Mouse (Mus musculus) fibroblast of lung, adult 2 months (primary cell): ENCODE data around the gene Prss35.

Source experiments
- DNase-seq: peaks from one replicate; pipeline ENCODE4 v3.0.0-alpha.2; 2011; ENCODE audit warnings: low read depth

The Prss35 gene

GRCm38 (mm10) chr9:86734357-86734756 is 9.1 kb upstream of the Prss35 start:
- DNase-seq, result no peak

- no peak for DNase-seq
These were observed 8.7 kb upstream of the Prss35 start for GRCm38 (mm10) chr9:86734795-86735194.

GRCm38 (mm10) chr9:86736991-86737390 is 6.5 kb upstream of the Prss35 start:
- no peak for DNase-seq

GRCm38 (mm10) chr9:86738067-86738466 is 5.4 kb upstream of the Prss35 start:
- DNase-seq, result no peak

GRCm38 (mm10) chr9:86738801-86739200 is 4.6 kb upstream of the Prss35 start:
- DNase-seq, result no peak

- DNase-seq, result no peak
These were observed 3.5 kb upstream of the Prss35 start for GRCm38 (mm10) chr9:86739971-86740370.

- no peak for DNase-seq
These were observed 592 bp downstream of the Prss35 start for GRCm38 (mm10) chr9:86744041-86744440.

GRCm38 (mm10) chr9:86745926-86746581 is 2.6 kb downstream of the Prss35 start:
- peak; percentile 56 for DNase-seq

GRCm38 (mm10) chr9:86762477-86763376 is 19.3 kb downstream of the Prss35 start:
- DNase-seq, result no peak

- no peak for DNase-seq
These were observed 20.6 kb downstream of the Prss35 start for GRCm38 (mm10) chr9:86764002-86764401.

- DNase-seq, result no peak
These were observed 23.5 kb downstream of the Prss35 start for GRCm38 (mm10) chr9:86766991-86767390.

- no peak for DNase-seq
These were observed 29.4 kb downstream of the Prss35 start for GRCm38 (mm10) chr9:86772897-86773296.

GRCm38 (mm10) chr9:86773996-86774395 is 30.5 kb downstream of the Prss35 start:
- no peak for DNase-seq

- no peak for DNase-seq
These were observed 31.9 kb downstream of the Prss35 start for GRCm38 (mm10) chr9:86775374-86775773.

- DNase-seq, result no peak
These were observed 33.9 kb downstream of the Prss35 start for GRCm38 (mm10) chr9:86777309-86777708.

GRCm38 (mm10) chr9:86778212-86778611 is 34.8 kb downstream of the Prss35 start:
- DNase-seq, result no peak

- DNase-seq, result no peak
These were observed 38.0 kb downstream of the Prss35 start for GRCm38 (mm10) chr9:86781426-86781825.

- DNase-seq, result no peak
These were observed 39.4 kb downstream of the Prss35 start for GRCm38 (mm10) chr9:86782836-86783235.

GRCm38 (mm10) chr9:86789186-86789585 is 45.7 kb downstream of the Prss35 start:
- DNase-seq, result no peak

GRCm38 (mm10) chr9:86791927-86792326 is 48.5 kb downstream of the Prss35 start:
- DNase-seq, result no peak

- no peak for DNase-seq
These were observed 51.8 kb downstream of the Prss35 start for GRCm38 (mm10) chr9:86795236-86795635.

GRCm38 (mm10) chr9:86797553-86797952 is 54.1 kb downstream of the Prss35 start:
- no peak for DNase-seq

GRCm38 (mm10) chr9:86798129-86798528 is 54.7 kb downstream of the Prss35 start:
- no peak for DNase-seq
